Mouse (Mus musculus): Measurements from ENCODE around the gene Spata3. TPM values are rescaled to one million over a fixed set of nuclear protein-coding genes. Genes with fewer than 3 reads are reported as not detected.

Spata3 gene
- polyA plus RNA-seq, 1 experiment = not detected

DNA sequence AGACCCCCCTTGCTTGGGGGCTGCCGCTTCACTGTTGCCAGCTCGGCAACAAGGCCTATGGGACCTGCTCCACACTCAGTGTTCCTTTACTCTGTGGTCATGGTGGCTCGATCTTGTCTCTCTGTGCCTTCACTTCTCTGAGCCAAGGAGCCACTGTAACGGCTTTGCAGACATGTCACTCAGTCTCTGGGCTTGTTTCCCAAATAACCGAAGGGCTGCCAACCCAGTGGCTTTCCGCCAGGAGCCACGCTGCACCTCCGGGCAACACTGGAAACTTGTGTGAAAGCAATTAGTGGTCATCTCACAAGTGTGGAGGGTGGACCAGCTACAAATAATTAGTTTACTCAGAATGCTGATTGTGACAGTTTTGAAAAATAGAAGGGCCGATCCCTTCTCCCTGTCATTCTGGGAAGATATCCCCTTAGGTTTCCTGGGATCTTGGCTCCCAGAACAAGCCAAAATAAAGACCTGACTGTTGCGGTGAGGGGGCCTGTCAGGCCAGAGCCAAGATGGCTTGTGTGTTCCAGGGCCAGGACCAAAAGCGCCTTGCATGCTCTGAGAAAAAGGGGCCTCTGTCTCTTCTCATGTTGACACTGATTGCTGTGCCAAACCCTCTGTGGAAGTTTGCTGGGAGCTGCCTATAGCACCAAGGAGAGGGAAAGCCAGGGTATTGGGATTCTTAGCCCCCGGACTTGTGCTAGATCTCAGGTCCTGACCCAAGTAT is 36.7 kb downstream of the Spata3 start:
- WGBS = 82% methylated on average over 12 of the region's 12 CpGs
- H3K4me3 ChIP-seq (replicated peaks; ENCODE audit: control insufficient read depth, low read depth, low read length) = no peak overlapping the region
- TF ChIP-seq CTCF (IDR thresholded peaks at IDR 0.05; ENCODE audit: control insufficient read depth, insufficient read depth, low read length) = no peak
- no peak for TF ChIP-seq POLR2A (IDR thresholded peaks at IDR 0.05; ENCODE audit: borderline replicate concordance, control insufficient read depth, low read depth, low read length)
- no peak overlapping the region for H3K27ac ChIP-seq (ENCODE audit: control insufficient read depth, insufficient read depth, low read depth, low read length, poor library complexity)
- no peaks in the 10 kb centered on the region for H3K4me1 ChIP-seq (ENCODE audit: control insufficient read depth, insufficient read depth, low read length)

DNA sequence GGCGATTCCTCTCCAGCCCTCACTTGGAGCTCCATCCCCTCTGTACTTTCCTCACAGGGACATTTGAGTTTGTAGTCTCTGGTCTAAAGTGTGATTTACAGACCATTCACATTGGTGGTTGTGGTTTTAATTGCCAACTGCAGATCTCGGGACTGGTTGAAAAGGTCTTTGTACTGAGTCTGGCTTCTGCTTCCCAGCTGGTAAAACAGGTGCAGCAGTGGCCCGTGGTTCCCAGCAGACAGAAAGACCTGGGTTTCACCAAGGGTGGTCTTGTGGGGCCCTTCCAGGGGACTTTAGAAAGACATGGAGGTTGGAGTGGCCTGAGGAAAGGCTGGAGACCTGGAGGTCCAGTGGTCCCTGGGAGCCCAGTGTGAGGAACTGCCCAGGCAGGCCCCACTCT is 38.3 kb downstream of the Spata3 start:
- 30% methylated on average over 3 of the region's 3 CpGs for WGBS
- TF ChIP-seq CTCF (IDR thresholded peaks at IDR 0.05; ENCODE audit: control insufficient read depth, insufficient read depth, low read length) (no peak), POLR2A (IDR thresholded peaks at IDR 0.05; ENCODE audit: borderline replicate concordance, control insufficient read depth, low read depth, low read length) (no peak)
- H3K4me3 ChIP-seq (replicated peaks; ENCODE audit: control insufficient read depth, low read depth, low read length) = no peak overlapping the region
- no peak overlapping the region for H3K27ac ChIP-seq (ENCODE audit: control insufficient read depth, insufficient read depth, low read depth, low read length, poor library complexity)
- H3K4me1 ChIP-seq (ENCODE audit: control insufficient read depth, insufficient read depth, low read length) = no peaks in the 10 kb centered on the region; the same call in 1 of the 2 replicates

DNA sequence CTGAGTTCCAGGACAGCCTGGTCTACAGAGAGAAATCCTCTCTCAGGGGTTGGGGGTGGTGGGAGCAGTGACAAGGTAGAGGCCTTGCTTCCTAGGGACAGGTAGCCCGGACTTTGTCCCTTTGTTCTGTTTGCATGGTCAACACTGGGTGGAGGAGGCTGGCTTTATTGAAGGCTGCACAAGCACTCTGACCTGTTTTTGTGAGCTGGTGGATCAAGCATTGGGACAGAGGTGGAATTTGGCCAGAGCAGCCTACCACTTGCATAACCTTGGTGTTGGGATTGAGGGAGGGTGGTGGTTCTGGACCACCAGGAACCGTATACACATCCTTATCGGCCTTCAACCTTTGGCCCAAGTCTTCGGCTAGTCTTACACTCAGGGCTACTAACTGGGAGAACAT is 39.7 kb downstream of the Spata3 start:
- TF ChIP-seq CTCF (IDR thresholded peaks at IDR 0.05; ENCODE audit: control insufficient read depth, insufficient read depth, low read length) (no peak), POLR2A (IDR thresholded peaks at IDR 0.05; ENCODE audit: borderline replicate concordance, control insufficient read depth, low read depth, low read length) (no peak)
- Histone ChIP-seq H3K27ac (ENCODE audit: control insufficient read depth, insufficient read depth, low read depth, low read length, poor library complexity) (no peak overlapping the region), H3K4me3 (replicated peaks; ENCODE audit: control insufficient read depth, low read depth, low read length) (no peak overlapping the region), H3K4me1 (ENCODE audit: control insufficient read depth, insufficient read depth, low read length) (no peaks in the 10 kb centered on the region; the same call in 1 of the 2 replicates)
- 82% methylated on average over 4 of the region's 4 CpGs for WGBS

DNA sequence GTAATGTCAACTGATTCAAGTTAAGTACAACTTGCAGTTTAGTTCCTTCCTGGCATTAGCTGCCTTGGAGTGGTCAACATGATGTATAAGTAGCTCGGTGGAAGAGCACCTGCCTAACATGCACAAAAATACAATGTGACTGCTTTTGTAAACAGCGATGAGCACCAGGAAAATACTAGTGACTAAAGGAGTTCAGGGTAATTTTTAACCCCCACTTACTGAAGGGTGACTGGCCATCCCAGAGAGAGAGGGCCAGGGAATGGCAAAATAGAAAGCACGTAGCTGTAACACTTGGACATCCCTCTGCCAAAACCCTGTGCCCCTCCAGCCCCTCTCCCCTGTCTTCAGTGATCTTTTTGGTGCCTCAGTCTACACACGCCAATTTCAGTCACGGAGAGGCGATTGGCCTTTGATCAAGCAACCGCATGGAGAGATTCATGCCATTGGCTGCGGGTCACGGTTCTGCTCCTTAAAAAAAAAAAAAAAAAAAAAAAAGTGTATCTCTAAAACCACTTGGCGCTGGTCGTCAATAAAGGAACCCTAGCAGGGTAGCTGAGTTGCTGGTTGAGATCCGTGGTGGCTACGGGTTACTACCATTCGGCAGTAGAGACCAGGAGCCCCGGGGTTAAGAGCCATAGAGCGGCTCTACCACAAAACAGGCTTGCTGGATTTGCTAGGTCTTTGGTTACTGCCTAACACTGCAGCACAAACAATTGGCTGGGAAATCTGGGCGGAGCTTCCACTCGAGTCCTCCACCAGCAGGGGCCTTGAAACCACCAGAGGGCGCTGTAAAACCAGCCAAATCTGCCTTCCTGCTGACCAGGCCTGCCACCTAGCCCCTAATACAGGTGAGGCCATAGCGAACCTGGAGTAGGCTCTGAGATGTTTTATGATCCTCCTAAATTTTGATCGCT is 42.5 kb downstream of the Spata3 start:
- H3K4me1 ChIP-seq (ENCODE audit: control insufficient read depth, insufficient read depth, low read length) = no peaks in the 10 kb centered on the region; the same call in 1 of the 2 replicates
- TF ChIP-seq POLR2A (IDR thresholded peaks at IDR 0.05; ENCODE audit: borderline replicate concordance, control insufficient read depth, low read depth, low read length) (no peak), CTCF (IDR thresholded peaks at IDR 0.05; ENCODE audit: control insufficient read depth, insufficient read depth, low read length) (peak; percentile 88)
- 13% methylated on average over 21 of the region's 21 CpGs for WGBS
- peak overlapping the region; percentile 41 for H3K4me3 ChIP-seq (replicated peaks; ENCODE audit: control insufficient read depth, low read depth, low read length)
- no peak overlapping the region for H3K27ac ChIP-seq (ENCODE audit: control insufficient read depth, insufficient read depth, low read depth, low read length, poor library complexity)

DNA sequence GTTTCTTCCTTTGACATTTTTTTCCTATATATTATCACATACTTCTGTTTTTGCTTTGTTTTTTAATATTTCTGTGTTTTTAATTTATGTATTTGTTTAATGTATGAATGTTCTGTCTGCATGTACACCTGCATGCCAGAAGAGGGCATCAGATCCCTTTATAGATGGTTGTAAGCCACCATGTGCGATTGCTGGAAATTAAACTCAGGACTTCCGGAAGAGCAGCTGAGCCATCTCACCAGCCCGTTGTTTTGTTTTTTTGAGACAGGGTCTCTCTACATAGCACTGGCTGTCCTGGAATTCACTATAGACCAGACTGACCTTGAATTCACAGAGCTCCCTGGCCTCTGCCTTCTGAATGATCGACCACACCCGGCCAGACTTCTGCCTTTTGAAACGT is 45.9 kb downstream of the Spata3 start:
- WGBS = 69% methylated on average over 6 of the region's 6 CpGs
- Histone ChIP-seq H3K4me3 (replicated peaks; ENCODE audit: control insufficient read depth, low read depth, low read length) (no peak overlapping the region), H3K27ac (ENCODE audit: control insufficient read depth, insufficient read depth, low read depth, low read length, poor library complexity) (no peak overlapping the region), H3K4me1 (ENCODE audit: control insufficient read depth, insufficient read depth, low read length) (peaks cover 3% of the 10 kb centered on the region; the same call in 1 of the 2 replicates)
- TF ChIP-seq CTCF (IDR thresholded peaks at IDR 0.05; ENCODE audit: control insufficient read depth, insufficient read depth, low read length) (no peak), POLR2A (IDR thresholded peaks at IDR 0.05; ENCODE audit: borderline replicate concordance, control insufficient read depth, low read depth, low read length) (no peak)

DNA sequence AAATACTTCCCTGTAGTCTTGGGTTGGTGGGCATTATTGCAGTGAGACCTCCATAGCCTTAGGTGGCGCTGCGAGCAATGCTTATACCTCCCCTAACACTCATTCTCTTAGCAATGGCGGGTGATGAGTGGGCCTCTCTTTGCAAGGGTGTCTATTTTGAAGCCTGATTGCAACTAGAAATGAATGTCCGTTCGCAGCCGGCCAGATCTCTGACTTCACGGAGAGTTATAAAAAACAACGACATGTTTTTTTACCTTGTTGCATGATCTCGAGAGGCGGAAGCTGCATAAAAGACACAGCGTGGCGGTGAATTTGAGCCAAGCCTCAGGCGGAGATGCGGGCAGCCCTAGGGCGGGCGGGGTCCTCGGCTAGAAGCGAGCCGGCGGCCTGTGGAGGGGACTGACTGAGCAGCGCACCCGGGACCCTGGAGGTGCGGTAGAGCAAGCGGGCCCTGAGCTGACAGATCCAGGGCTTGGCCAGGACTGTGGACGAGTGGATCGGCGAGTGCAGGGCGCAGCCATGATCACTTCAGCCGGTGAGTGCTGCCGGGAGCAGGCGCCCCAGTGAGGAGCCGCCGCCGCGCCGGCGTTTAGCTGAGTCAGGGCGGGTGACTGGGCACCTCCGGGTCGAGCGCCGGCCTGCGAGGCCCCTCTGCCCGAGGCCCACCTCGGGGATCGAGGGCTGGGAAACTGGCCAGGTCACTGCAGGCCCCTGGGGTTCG is 47.8 kb downstream of the Spata3 start, which contains the start of gene Psmd1:
Psmd1 (plus strand) TSS at position 117 of the 721 bp plus-strand sequence.
- TF ChIP-seq POLR2A (IDR thresholded peaks at IDR 0.05; ENCODE audit: borderline replicate concordance, control insufficient read depth, low read depth, low read length) (peak; percentile 78; the same call in 1 of the 2 replicates), CTCF (IDR thresholded peaks at IDR 0.05; ENCODE audit: control insufficient read depth, insufficient read depth, low read length) (peak; percentile 86)
- WGBS = under 1% methylated on average over 47 of the region's 47 CpGs
- Histone ChIP-seq H3K4me3 (replicated peaks; ENCODE audit: control insufficient read depth, low read depth, low read length) (peak within 1 kb of the TSS; percentile 99), H3K4me1 (ENCODE audit: control insufficient read depth, insufficient read depth, low read length) (peaks cover 3% of the 10 kb centered on the region; the same call in 1 of the 2 replicates), H3K27ac (ENCODE audit: control insufficient read depth, insufficient read depth, low read depth, low read length, poor library complexity) (peak within 1 kb of the TSS; percentile 78)

DNA sequence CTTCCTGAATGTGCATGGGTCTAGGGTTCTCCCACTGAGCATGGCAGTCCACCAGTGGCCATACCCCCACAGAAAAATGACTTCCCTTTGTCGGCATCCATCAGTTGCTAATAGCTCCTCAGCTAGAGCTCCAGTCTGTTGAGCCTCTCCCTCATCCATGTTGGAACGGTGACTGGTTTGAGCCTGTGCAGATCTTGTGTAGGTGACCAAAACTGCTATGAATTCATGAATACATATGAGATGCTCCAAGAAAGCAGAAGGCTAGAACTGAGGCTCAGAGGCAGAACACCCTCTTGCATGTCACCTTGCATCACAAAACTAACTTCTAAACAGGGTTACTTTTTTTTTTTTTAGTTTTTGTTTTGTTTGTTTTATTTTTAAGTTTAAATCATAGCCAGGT is 59.9 kb downstream of the Spata3 start:
- Histone ChIP-seq H3K4me1 (ENCODE audit: control insufficient read depth, insufficient read depth, low read length) (no peaks in the 10 kb centered on the region), H3K27ac (ENCODE audit: control insufficient read depth, insufficient read depth, low read depth, low read length, poor library complexity) (no peak overlapping the region), H3K4me3 (replicated peaks; ENCODE audit: control insufficient read depth, low read depth, low read length) (no peak overlapping the region)
- 92% methylated on average over 2 of the region's 2 CpGs for WGBS
- no peak for TF ChIP-seq CTCF (IDR thresholded peaks at IDR 0.05; ENCODE audit: control insufficient read depth, insufficient read depth, low read length)
- no peak for TF ChIP-seq POLR2A (IDR thresholded peaks at IDR 0.05; ENCODE audit: borderline replicate concordance, control insufficient read depth, low read depth, low read length)

Other genes with a start within 250 kb of the Spata3 start
- 28.7 and 60.7 TPM in 2 replicates for gene A630001G21Rik, start 238.2 kb upstream of the Spata3 start, polyA plus RNA-seq (2011; ENCODE audit: insufficient read depth, insufficient read length, low replicate concordance, missing spikeins)
- 22.7 and 25.7 TPM in 2 replicates for gene Cab39, start 223.4 kb upstream of the Spata3 start, polyA plus RNA-seq (2011; ENCODE audit: insufficient read depth, insufficient read length, low replicate concordance, missing spikeins)
- gene Itm2c, start 122.5 kb upstream of the Spata3 start, polyA plus RNA-seq (2011; ENCODE audit: insufficient read depth, insufficient read length, low replicate concordance, missing spikeins) = 10.8 and 17.6 TPM in 2 replicates
- gene 4933407L21Rik, start 88.3 kb upstream of the Spata3 start, polyA plus RNA-seq (2011; ENCODE audit: insufficient read depth, insufficient read length, low replicate concordance, missing spikeins) = not detected in 2 replicates
- gene Gpr55, start 55.8 kb upstream of the Spata3 start, polyA plus RNA-seq (2011; ENCODE audit: insufficient read depth, insufficient read length, low replicate concordance, missing spikeins) = 0.25 TPM in 1 of 2 replicates, not detected in the other
- not detected in 2 replicates for gene 2810459M11Rik, start 29.0 kb downstream of the Spata3 start, polyA plus RNA-seq (2011; ENCODE audit: insufficient read depth, insufficient read length, low replicate concordance, missing spikeins)
- gene Psmd1, start 47.6 kb downstream of the Spata3 start, polyA plus RNA-seq (2011; ENCODE audit: insufficient read depth, insufficient read length, low replicate concordance, missing spikeins) = 26.6 and 36.4 TPM in 2 replicates
- gene Htr2b, start 95.2 kb downstream of the Spata3 start, polyA plus RNA-seq (2011; ENCODE audit: insufficient read depth, insufficient read length, low replicate concordance, missing spikeins) = not detected in 2 replicates
- 6.9 and 9.7 TPM in 2 replicates for gene Gm21972, start 116.8 kb downstream of the Spata3 start, polyA plus RNA-seq (2011; ENCODE audit: insufficient read depth, insufficient read length, low replicate concordance, missing spikeins)
- gene Armc9, start 138.0 kb downstream of the Spata3 start, polyA plus RNA-seq (2011; ENCODE audit: insufficient read depth, insufficient read length, low replicate concordance, missing spikeins) = 8.5 and 9.6 TPM in 2 replicates

All from bone marrow, adult 2 months (tissue).